12 mouse cellular contexts compared by ENCODE assay signal in genomic region chr5:107926550-107927249, GRCm38 (mm10). TPM values are rescaled to one million over a fixed set of nuclear protein-coding genes. Genes with fewer than 3 reads are reported as not detected.
DNase-seq lines count a peak whose midpoint lies in the region; ATAC-seq and TF ChIP-seq lines count a peak whose summit lies in the region.
"Had no signal": no experiment of that assay in that cellular context is flagged by ENCODE, and none has a peak within 500 bp of the region (broad histone marks: within the 10 kb centered on the region; RNA-seq: fewer than 3 reads in every experiment).

No protein-coding gene starts in this region.

- peak overlapping the region; percentile 36 for H3K27ac ChIP-seq in spleen, adult 2 months (ENCODE audit: insufficient read depth, low read length)
- no peak overlapping the region for H3K27ac ChIP-seq in hindbrain, embryonic 13.5 days
- H3K27ac ChIP-seq: heart, embryonic 13.5 days had no signal

- DNase-seq in spleen, adult 2 months (ENCODE audit: low read depth in 1 of 2, low spot score in 2 of 2), result peak in 1 of 2 experiments; percentile 52
- no peak for DNase-seq in spleen, adult 12 weeks (ENCODE audit: low spot score)
- DNase-seq in naive thymus-derived CD4-positive, alpha-beta T cell, adult 2 months (ENCODE audit: low read depth), result peak; percentile 87
- DNase-seq in adrenal gland, adult 2 months, result no peak
- no peak for DNase-seq in embryo, embryonic 11 days
- DNase-seq: left cerebral cortex, postnatal 4 days; right cerebral cortex, adult 18-20 months had no signal

- WGBS in spleen, adult 2 months, result 18% methylated on average over 11 of the region's 11 CpGs
- WGBS in hindbrain, embryonic 13.5 days, result 89% methylated on average over 11 of the region's 11 CpGs

- H3K4me2 ChIP-seq in hindbrain, embryonic 13.5 days, result no peak overlapping the region
- H3K4me2 ChIP-seq: heart, embryonic 13.5 days had no signal

- no peaks in the 10 kb centered on the region for H3K9me3 ChIP-seq in hindbrain, embryonic 13.5 days
- H3K9me3 ChIP-seq: heart, embryonic 13.5 days had no signal

- no peak overlapping the region for H3K4me3 ChIP-seq in spleen, adult 2 months (ENCODE audit: extremely low read depth, insufficient read depth, insufficient read length)
- no peak overlapping the region for H3K4me3 ChIP-seq in hindbrain, embryonic 13.5 days
- H3K4me3 ChIP-seq: erythroblast, embryonic 14.5 days; heart, embryonic 13.5 days had no signal

- no peak for TF ChIP-seq POLR2A in spleen, adult 2 months (IDR thresholded peaks at IDR 0.05; ENCODE audit: low read depth, low read length)

- peaks cover 6% of the 10 kb centered on the region for H3K36me3 ChIP-seq in spleen, adult 2 months (ENCODE audit: control insufficient read depth, insufficient read depth, low read length)
- H3K36me3 ChIP-seq in hindbrain, embryonic 13.5 days, result no peaks in the 10 kb centered on the region
- H3K36me3 ChIP-seq: heart, embryonic 13.5 days had no signal

- peak; percentile 80 to 90 for ATAC-seq in hematopoietic stem cell, adult 5-6 weeks (replicated peaks in 1 of 2; ENCODE audit: insufficient read depth in 1 of 2, low FRiP score in 2 of 2, low TSS enrichment in 1 of 2, low read depth in 1 of 2, poor library complexity in 2 of 2, severe bottlenecking in 2 of 2)
- ATAC-seq in hindbrain, embryonic 13.5 days (ENCODE audit: low FRiP score), result no peak
- ATAC-seq: intestine, embryonic 16.5 days had no signal

- H3K4me1 ChIP-seq in spleen, adult 2 months (ENCODE audit: control insufficient read depth, insufficient read depth, insufficient read length), result peaks cover 8% of the 10 kb centered on the region; the same call in 1 of the 2 replicates
- H3K4me1 ChIP-seq in hindbrain, embryonic 13.5 days (replicated peaks), result no peaks in the 10 kb centered on the region
- H3K4me1 ChIP-seq: heart, embryonic 13.5 days had no signal

- H3K27me3 ChIP-seq in spleen, adult 2 months (ENCODE audit: control insufficient read depth, insufficient read depth, low read length), result no peaks in the 10 kb centered on the region
- no peaks in the 10 kb centered on the region for H3K27me3 ChIP-seq in hindbrain, embryonic 13.5 days
- H3K27me3 ChIP-seq: heart, embryonic 13.5 days had no signal

- no peak overlapping the region for H3K9ac ChIP-seq in hindbrain, embryonic 13.5 days
- H3K9ac ChIP-seq: heart, embryonic 13.5 days had no signal

- no peak for TF ChIP-seq CTCF in spleen, adult 2 months (IDR thresholded peaks at IDR 0.05; ENCODE audit: extremely low read depth, insufficient read depth, insufficient read length, insufficient replicate concordance)

RNA-seq across cellular contexts. Expression of gene Rpl5, which starts 26.4 kb away (rescaled TPM):
- polyA plus RNA-seq in spleen, adult 2 months (2012; rRNA removed), result 24.1 and 29.9 TPM in 2 replicates
- 277 and 564 TPM in 2 replicates for total RNA-seq in hematopoietic stem cell, adult 5-6 weeks (2017)
- 10 to 100 TPM; 45.6 to 62.3 TPM for total RNA-seq in adrenal gland, adult 2 months (2021)
- 9.9 and 18.3 TPM in 2 replicates for polyA plus RNA-seq in adrenal gland, adult 2 months (2012; rRNA removed)
- polyA plus RNA-seq in hindbrain, embryonic 13.5 days (2015; fragmentation: Nextera tagmentation; extraction: Ambion mirVana), result 62.5 and 68.2 TPM in 2 replicates

RNA-seq across cellular contexts. Expression of gene Evi5, which starts 51.8 kb away (rescaled TPM):
- 6.2 and 6.6 TPM in 2 replicates for polyA plus RNA-seq in spleen, adult 2 months (2012; rRNA removed)
- 19.9 and 25.3 TPM in 2 replicates for total RNA-seq in hematopoietic stem cell, adult 5-6 weeks (2017)
- total RNA-seq in adrenal gland, adult 2 months (2021), result 10 to 100 TPM; 55.3 to 61.6 TPM
- polyA plus RNA-seq in adrenal gland, adult 2 months (2012; rRNA removed), result 14.2 and 15.7 TPM in 2 replicates
- polyA plus RNA-seq in hindbrain, embryonic 13.5 days (2015; fragmentation: Nextera tagmentation; extraction: Ambion mirVana), result 48.8 and 55.0 TPM in 2 replicates
